Mouse (Mus musculus) embryonic facial prominence, embryonic 12.5 days (tissue): ENCODE measurements around the gene Rhebl1. TPM values are rescaled to one million over a fixed set of nuclear protein-coding genes. Genes with fewer than 3 reads are reported as not detected.
A peak's percentile ranks its signal among the peaks of the same experiment; 100 is the strongest.
"Not testable (repeated sequence)": the region's sequence is repeated elsewhere in the genome, so short reads cannot be mapped to it uniquely, and the experiment has no call there.

Source experiments
- ATAC-seq: fragments of 200-750 bp; cut with Nextera tagmentation; 2 replicates; pipeline ENCODE4 v1.8.0; 2017; ENCODE audit not compliant: insufficient number of reproducible peaks, insufficient read depth, low FRiP score, low TSS enrichment
- H3K27ac ChIP-seq: fragments of 300-500 bp; sonication (generic); 2 replicates; pipeline ENCODE4 v1.5.1; 2016; ENCODE audit warnings: mild to moderate bottlenecking
- H3K27me3 ChIP-seq: fragments of 300-500 bp; sonication (generic); 2 replicates; pipeline ENCODE4 v1.6.1; 2016; ENCODE audit warnings: mild to moderate bottlenecking, moderate library complexity
- H3K36me3 ChIP-seq: fragments of 300-500 bp; sonication (generic); 2 replicates; pipeline ENCODE4 v1.6.1; 2016; ENCODE audit warnings: mild to moderate bottlenecking
- H3K4me1 ChIP-seq: fragments of 300-500 bp; sonication (generic); 2 replicates; pipeline ENCODE4 v1.6.1; 2016
- H3K4me2 ChIP-seq: fragments of 300-500 bp; sonication (generic); replicated peaks from 2 replicates; pipeline ENCODE4 v1.6.1; 2016; ENCODE audit warnings: mild to moderate bottlenecking, moderate library complexity
- H3K4me3 ChIP-seq: fragments of 300-500 bp; sonication (generic); 2 replicates; pipeline ENCODE4 v1.5.1; 2016; ENCODE audit warnings: mild to moderate bottlenecking
- H3K9ac ChIP-seq: fragments of 300-500 bp; sonication (generic); 2 replicates; pipeline ENCODE4 v1.6.1; 2016; ENCODE audit warnings: mild to moderate bottlenecking, moderate library complexity
- H3K9me3 ChIP-seq: fragments of 300-500 bp; sonication (generic); 2 replicates; pipeline ENCODE4 v1.6.1; 2016; ENCODE audit warnings: mild to moderate bottlenecking, moderate library complexity
- WGBS: fragments of 180-500 bp; shearing (Covaris S2); methylation state at CpG from one replicate; pipeline ENCODE4 v1.1.7; 2016; 5-methylcytosine and 5-hydroxymethylcytosine counted together
- polyA plus RNA-seq: library from polyadenylated mRNA; unstranded; fragments of >200 nt; fragmentation: Nextera tagmentation; extraction: Ambion mirVana; gene quantifications from 2 replicates; pipeline ENCODE4 v1.2.1, GENCODE M21; 2016

The Rhebl1 gene
- polyA plus RNA-seq, 1 experiment from 2014 or later = 20.7 TPM

DNA sequence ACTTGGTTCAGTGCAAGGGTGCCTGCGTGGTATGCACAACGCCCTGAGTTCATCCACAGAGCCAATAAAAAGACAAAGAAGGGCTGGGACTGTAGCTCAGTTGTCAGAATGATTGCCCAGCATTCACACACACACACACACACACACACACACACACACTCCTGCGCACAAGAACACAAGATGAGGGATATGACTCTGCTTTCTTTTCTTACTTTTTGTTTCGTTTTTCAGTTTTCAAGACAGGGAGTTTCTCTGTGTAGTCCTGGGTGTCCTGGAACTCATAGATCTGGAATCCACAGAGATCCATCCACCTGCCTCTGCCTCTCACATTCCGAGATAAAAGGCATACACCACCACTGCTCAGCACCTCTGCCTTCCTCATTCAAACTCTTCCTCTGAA is 33.2 kb upstream of the Rhebl1 start:
- Histone ChIP-seq H3K4me1 (0 out of 2 replicates have a peak, but pooled peaks cover 2% of the 10 kb centered on the region), H3K9me3 (no peaks in the 10 kb centered on the region), H3K4me3 (no peak overlapping the region), H3K27ac (no peak overlapping the region), H3K36me3 (peaks cover 9% of the 10 kb centered on the region), H3K9ac (no peak overlapping the region), H3K4me2 (no peak overlapping the region), H3K27me3 (no peaks in the 10 kb centered on the region)
- WGBS = 80% methylated on average over 5 of the region's 5 CpGs
- ATAC-seq = no peak

DNA sequence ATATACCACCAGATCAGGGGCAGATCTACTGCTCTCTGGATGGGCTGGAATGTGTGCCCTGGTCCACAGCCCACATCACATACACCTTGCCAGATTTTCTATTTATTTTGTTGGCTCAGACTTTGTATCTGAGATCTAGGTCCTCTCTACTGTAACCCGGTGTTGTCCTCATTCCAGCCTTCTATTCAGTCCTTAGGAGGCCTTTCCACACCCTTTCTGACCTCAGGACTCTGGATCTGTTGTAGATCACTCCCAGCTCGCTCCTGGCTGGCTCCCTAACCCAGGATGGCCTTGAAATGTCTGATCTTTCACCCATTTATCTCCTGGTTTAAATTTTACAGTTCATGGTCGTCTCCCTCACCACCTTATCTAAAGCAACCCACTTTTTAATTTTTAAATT is 30.3 kb upstream of the Rhebl1 start:
- ATAC-seq = no peak
- Histone ChIP-seq H3K27me3 (no peaks in the 10 kb centered on the region), H3K27ac (no peak overlapping the region), H3K9me3 (no peaks in the 10 kb centered on the region), H3K4me2 (no peak overlapping the region), H3K9ac (no peak overlapping the region), H3K36me3 (no peaks in the 10 kb centered on the region), H3K4me3 (no peak overlapping the region), H3K4me1 (0 out of 2 replicates have a peak, but pooled peaks cover 2% of the 10 kb centered on the region)
- WGBS = 75% methylated on average over 3 of the region's 3 CpGs

DNA sequence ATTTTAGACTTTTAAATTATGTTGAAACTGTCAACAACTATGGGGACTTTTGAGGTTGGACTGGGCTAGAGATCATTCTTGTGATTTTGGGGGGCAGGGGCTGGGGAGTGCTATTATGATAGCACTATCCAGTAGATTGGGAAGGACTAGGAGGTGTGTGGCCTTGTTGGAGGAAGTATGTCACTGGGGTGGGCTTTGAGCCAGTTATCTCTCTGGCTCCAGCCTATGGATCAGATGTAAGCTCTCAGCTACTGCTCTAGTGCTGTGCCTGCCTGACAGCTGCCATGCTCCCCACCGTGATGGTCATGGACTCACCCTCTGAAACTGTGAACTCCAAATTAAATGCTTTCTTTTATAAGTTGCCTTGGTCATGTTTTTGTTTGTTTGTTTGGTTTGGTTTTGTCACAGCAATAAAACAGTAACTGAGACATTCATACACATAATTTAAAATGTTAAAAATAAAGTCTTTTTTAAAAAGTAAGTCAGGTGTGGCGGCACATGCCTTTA is 28.7 kb upstream of the Rhebl1 start:
- Histone ChIP-seq H3K9me3 (no peaks in the 10 kb centered on the region), H3K27ac (no peak overlapping the region), H3K36me3 (no peaks in the 10 kb centered on the region), H3K9ac (no peak overlapping the region), H3K4me3 (no peak overlapping the region), H3K27me3 (no peaks in the 10 kb centered on the region), H3K4me2 (no peak overlapping the region), H3K4me1 (peaks cover 5% of the 10 kb centered on the region; the same call in 1 of the 2 replicates)
- 83% methylated on average over 2 of the region's 2 CpGs for WGBS
- ATAC-seq = no peak

DNA sequence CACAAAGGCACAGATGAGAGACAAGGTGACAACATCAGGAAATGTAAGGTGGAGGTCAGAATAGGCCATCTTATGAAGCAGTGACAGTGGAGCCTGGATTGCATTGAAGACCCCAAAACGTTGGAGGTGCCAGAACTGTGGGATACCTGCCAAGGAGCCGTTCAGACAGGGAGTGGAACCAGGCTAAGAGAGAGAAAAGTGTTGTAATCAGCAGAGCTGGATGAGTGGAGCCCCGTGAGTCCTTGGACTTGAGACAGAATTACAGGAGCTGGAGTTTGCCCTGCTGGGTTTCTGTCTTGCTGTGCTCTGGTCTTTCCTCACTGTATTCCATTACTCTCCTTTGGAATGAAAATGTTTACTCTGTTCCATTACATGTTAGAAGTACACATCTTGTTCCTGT is 28.2 kb upstream of the Rhebl1 start:
- H3K9ac ChIP-seq = no peak overlapping the region
- no peak overlapping the region for H3K4me3 ChIP-seq
- no peaks in the 10 kb centered on the region for H3K27me3 ChIP-seq
- WGBS = 74% methylated on average over 3 of the region's 3 CpGs
- ATAC-seq = no peak
- H3K4me1 ChIP-seq = peaks cover 5% of the 10 kb centered on the region; the same call in 1 of the 2 replicates
- no peak overlapping the region for H3K4me2 ChIP-seq
- no peak overlapping the region for H3K27ac ChIP-seq
- no peaks in the 10 kb centered on the region for H3K36me3 ChIP-seq
- no peaks in the 10 kb centered on the region for H3K9me3 ChIP-seq

DNA sequence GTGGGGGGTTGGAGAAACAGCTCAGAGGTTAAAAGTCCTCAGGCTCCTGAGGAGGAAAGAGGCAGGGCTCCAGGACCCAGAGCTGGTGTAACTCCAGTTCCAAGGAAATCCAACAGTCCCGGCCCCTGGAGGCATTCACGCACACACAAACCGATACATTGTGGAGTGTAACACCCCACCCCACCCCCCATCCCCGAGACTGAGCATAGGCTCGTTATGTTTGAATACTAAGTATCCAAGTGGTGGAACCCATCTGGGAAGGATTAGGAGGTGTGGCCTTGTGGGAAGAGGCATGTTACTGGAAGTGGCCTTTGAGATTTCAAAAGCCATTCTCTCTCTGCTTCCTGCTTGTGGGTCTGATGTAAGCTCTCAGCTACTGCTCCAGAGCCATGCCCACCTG is 27.2 kb upstream of the Rhebl1 start:
- peaks cover 10% of the 10 kb centered on the region for H3K4me1 ChIP-seq
- H3K27ac ChIP-seq = no peak overlapping the region
- no peaks in the 10 kb centered on the region for H3K9me3 ChIP-seq
- no peak for ATAC-seq
- 69% methylated on average over 5 of the region's 5 CpGs for WGBS
- H3K36me3 ChIP-seq = no peaks in the 10 kb centered on the region
- no peaks in the 10 kb centered on the region for H3K27me3 ChIP-seq
- H3K4me3 ChIP-seq = no peak overlapping the region
- H3K9ac ChIP-seq = no peak overlapping the region
- H3K4me2 ChIP-seq = no peak overlapping the region

DNA sequence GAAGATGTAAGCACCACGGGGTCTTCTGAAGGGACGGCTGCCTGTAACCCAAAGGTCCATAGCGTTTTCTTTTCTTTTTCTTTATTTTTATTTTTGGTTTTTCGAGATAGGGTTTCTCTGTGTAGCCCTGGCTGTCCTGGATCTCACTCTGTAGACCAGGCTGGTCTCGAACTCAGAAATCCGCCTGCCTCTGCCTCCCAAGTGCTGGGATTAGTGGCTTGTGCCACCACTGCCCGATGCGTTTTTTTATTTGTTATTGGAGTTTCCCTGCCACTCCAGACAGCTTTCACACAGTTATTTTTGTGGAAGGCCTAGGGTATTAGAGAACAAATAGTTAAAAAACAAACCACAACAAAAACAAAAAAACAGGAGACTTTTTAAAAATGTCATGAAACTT is 24.2 kb upstream of the Rhebl1 start:
- H3K4me1 ChIP-seq = peaks cover 16% of the 10 kb centered on the region
- H3K4me3 ChIP-seq = peak overlapping the region; percentile 86
- 0 out of 2 replicates have a peak overlapping the region, but pooled peaks have one; percentile 69 for H3K27ac ChIP-seq
- H3K9ac ChIP-seq = peak overlapping the region; percentile 75; the same call in 1 of the 2 replicates
- not testable (repeated sequence) for ATAC-seq, H3K27me3 ChIP-seq, H3K9me3 ChIP-seq
- 28% methylated on average over 8 of the region's 8 CpGs for WGBS
- peaks cover 11% of the 10 kb centered on the region; the same call in 1 of the 2 replicates for H3K36me3 ChIP-seq
- H3K4me2 ChIP-seq = peak overlapping the region; percentile 84

DNA sequence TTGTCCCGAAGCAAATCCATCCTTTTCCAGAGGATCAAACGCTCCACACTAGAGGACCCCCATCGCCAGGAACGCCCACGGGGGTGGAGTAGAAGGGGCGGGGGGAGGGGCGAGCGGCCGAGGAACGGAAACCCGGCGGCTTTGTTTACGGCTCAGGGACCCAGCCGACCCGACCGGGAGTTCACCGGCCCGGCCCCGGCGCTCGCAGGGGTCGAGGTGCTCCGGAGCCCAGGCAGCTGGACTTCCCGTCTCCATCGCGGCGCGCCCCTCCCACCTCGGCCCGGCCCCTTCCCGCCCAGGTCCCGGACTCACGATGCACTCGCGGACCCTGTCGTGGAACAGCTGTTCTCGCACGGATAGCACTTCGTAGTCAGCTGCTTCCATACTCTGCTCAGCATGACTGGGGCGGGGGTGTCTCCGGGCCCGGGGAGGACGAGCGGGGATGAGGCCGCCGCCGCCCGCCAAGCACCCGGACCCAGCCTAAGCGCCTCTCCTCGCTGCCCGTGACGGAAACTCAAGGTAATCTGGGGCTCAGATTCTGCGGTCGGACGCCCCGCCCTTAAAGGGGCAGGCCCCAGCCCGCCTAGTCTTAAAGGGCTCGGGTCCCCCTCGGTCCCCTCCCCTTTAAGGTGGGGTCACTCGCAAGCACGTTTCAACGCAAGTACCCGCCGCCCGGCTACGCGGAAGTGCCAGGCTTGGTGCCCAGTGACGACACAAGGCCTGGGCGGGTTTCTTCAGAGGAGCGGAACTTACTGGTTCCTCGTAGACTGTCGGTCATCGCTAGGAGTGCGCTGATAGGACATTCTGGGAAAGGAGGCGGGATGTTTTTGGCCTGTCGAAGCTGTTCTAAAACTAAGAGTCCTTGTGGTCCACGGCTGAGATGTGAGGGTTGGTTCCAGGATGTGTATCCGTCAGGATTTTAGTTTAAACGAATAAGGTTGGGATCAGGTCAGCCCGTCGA is 23.5 kb upstream of the Rhebl1 start, which contains the start of gene Lmbr1l:
Lmbr1l (minus strand) TSS at position 694 of the 961 bp plus-strand sequence.
- H3K9ac ChIP-seq = peak within 1 kb of the TSS; percentile 75
- under 1% methylated on average over 82 of the region's 82 CpGs for WGBS
- H3K36me3 ChIP-seq = peaks cover 18% of the 10 kb centered on the region
- H3K4me3 ChIP-seq = peak within 1 kb of the TSS; percentile 86
- no peaks in the 10 kb centered on the region for H3K27me3 ChIP-seq
- H3K4me1 ChIP-seq = peaks cover 16% of the 10 kb centered on the region
- H3K9me3 ChIP-seq = no peaks in the 10 kb centered on the region
- peak within 1 kb of the TSS; percentile 95 for H3K27ac ChIP-seq
- ATAC-seq = peak; percentile 98
- H3K4me2 ChIP-seq = peak within 1 kb of the TSS; percentile 84

DNA sequence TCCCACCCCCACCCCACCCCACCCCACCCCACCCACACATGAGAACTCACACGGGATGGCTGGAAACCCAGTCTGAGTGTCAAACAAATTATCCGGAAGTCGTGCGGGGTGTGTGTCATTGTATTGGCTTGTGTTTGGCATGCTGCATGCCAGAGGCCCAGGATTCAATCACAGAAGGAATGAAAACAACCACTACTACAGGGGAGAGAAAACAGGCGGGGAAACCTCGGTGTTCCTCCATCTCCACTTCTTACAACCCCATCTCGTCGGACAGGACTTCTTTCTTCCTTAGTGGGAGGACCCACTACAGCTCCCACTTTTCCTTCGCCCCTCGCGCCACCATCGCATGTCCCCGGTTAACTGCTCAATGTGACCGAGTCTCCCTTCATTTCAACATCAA is 22.8 kb upstream of the Rhebl1 start:
- Histone ChIP-seq H3K4me3 (peak overlapping the region; percentile 86), H3K27ac (peak overlapping the region; percentile 95), H3K9ac (peak overlapping the region; percentile 75), H3K4me2 (peak overlapping the region; percentile 84), H3K36me3 (peaks cover 26% of the 10 kb centered on the region), H3K4me1 (peaks cover 16% of the 10 kb centered on the region), H3K9me3 (no peaks in the 10 kb centered on the region), H3K27me3 (no peaks in the 10 kb centered on the region)
- 0% methylated on average over 14 of the region's 14 CpGs for WGBS
- no peak for ATAC-seq

DNA sequence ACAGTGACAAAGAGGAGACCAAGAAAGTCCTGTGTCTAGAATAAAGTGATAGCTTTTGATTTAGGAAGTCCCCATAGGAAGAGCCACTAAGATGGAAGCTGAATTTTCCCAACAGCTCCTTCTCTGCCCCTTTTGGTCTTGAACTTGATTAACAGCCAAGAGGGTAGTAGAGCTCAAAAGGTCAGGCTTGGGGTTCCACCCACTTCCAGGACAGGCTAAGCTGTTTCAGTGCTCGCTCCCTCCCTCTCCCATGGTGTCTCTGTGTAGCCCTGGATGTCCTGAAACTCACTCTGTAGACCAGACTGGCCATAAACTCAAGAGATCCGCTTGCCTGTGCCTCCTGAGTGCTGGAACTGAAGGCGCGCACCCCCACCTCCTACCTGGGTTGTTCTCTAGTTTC is 21.7 kb upstream of the Rhebl1 start:
- WGBS = 87% methylated on average over 4 of the region's 4 CpGs
- H3K4me2 ChIP-seq = peak overlapping the region; percentile 84
- peaks cover 36% of the 10 kb centered on the region for H3K36me3 ChIP-seq
- no peak for ATAC-seq
- peak overlapping the region; percentile 75; the same call in 1 of the 2 replicates for H3K9ac ChIP-seq
- peaks cover 16% of the 10 kb centered on the region for H3K4me1 ChIP-seq
- no peaks in the 10 kb centered on the region for H3K9me3 ChIP-seq
- no peak overlapping the region for H3K27ac ChIP-seq
- H3K27me3 ChIP-seq = no peaks in the 10 kb centered on the region
- H3K4me3 ChIP-seq = peak overlapping the region; percentile 86; the same call in 1 of the 2 replicates

DNA sequence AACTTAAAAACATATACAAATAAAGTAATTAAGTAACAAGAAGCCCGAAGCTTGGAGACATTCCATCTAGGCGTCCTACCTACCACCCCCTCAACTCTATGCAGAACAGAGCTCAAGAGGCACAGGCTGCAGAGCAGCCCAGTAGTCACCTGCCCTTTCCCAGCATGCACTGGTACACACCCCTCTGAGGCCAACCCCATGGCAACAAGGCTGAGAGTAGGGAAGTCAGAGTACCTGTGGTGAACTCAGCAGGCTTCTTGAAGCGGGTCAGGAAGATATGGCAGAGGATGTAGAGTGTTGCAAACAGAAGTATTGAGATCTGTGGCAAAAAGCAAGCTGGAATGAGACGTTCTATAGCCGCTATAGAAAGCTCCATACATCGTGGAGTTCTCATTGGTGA is 20.6 kb upstream of the Rhebl1 start:
- peaks cover 44% of the 10 kb centered on the region for H3K36me3 ChIP-seq
- H3K4me2 ChIP-seq = no peak overlapping the region
- no peak overlapping the region for H3K4me3 ChIP-seq
- no peaks in the 10 kb centered on the region for H3K27me3 ChIP-seq
- no peaks in the 10 kb centered on the region for H3K9me3 ChIP-seq
- 93% methylated on average over 6 of the region's 6 CpGs for WGBS
- H3K4me1 ChIP-seq = peaks cover 16% of the 10 kb centered on the region
- no peak overlapping the region for H3K9ac ChIP-seq
- no peak for ATAC-seq
- H3K27ac ChIP-seq = no peak overlapping the region

DNA sequence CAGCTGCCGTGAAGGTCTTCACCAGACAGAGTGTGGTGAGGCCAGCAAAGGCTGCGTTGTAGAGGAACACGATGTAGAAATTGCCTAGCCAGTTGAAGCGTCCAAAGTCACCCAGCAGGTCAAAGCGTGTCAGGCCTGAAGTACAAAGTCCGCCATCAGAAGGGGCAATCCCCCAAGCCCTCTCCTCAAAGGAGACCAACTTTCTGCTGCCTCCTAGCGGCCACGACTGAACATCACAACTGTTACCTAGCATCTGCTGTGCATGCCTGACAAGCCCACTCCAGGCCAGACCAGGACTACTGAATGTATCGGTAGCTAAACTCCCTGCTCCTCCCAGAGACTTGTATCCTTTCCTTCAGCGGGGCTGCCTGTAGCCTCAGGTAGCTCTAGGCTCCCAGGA is 10.4 kb upstream of the Rhebl1 start:
- no peak overlapping the region for H3K4me3 ChIP-seq
- no peaks in the 10 kb centered on the region for H3K4me1 ChIP-seq
- H3K9ac ChIP-seq = no peak overlapping the region
- H3K36me3 ChIP-seq = peaks cover 55% of the 10 kb centered on the region
- H3K4me2 ChIP-seq = no peak overlapping the region
- H3K9me3 ChIP-seq = no peaks in the 10 kb centered on the region
- H3K27ac ChIP-seq = no peak overlapping the region
- no peak for ATAC-seq
- peaks cover 10% of the 10 kb centered on the region for H3K27me3 ChIP-seq
- 31% methylated on average over 10 of the region's 10 CpGs for WGBS

DNA sequence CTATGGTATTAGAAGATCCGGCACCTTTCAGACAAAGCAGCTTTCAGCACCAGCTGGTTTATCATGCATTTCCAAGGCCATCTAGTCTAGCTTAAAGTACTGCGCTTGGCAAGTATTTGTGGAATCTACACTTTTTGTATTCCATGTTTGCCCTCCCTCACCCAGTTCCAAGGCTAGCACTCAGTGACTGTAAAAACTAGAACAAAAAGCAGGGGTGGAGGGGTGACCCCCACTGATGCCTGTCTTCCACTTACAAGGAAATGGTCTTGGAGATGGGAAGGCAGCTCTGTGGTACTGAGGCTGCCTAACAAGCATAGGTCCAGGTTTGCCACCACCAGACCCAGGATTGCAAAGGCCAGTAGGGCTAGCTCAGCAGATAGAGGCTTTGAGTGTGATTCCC is 8.3 kb upstream of the Rhebl1 start:
- peaks cover 34% of the 10 kb centered on the region for H3K36me3 ChIP-seq
- H3K9ac ChIP-seq = no peak overlapping the region
- H3K4me3 ChIP-seq = no peak overlapping the region
- no peaks in the 10 kb centered on the region for H3K9me3 ChIP-seq
- peaks cover 10% of the 10 kb centered on the region for H3K4me1 ChIP-seq
- ATAC-seq = no peak
- no peak overlapping the region for H3K4me2 ChIP-seq
- WGBS = 93% methylated on average over 2 of the region's 2 CpGs
- no peak overlapping the region for H3K27ac ChIP-seq
- H3K27me3 ChIP-seq = peaks cover 29% of the 10 kb centered on the region
